Mouse (Mus musculus): Measurements from ENCODE around the gene Scrn3. TPM values are rescaled to one million over a fixed set of nuclear protein-coding genes. Genes with fewer than 3 reads are reported as not detected.

Gene Scrn3
- polyA plus RNA-seq, 1 experiment from 2014 or later, result 13.8 TPM

DNA sequence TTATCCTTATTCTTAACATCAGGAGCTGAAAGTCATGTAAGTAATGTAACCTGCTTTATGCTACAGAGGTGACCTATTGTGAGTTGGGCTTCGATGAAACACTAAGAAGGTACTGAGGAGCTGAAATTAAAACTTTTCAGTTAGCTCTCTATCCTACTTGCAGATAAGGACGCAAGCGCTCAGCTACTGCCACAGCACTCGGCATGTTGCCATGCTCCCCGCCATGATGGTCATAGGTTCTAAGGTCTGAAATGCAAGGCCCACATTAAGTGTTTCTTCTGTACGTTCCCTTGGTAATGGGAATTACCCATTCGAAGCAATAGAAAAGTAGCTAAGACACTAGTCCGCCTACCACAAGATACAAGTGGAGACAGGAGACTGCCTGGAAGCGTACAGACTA, 9.7 kb upstream of the Scrn3 start:
- 0 out of 2 replicates have a peak, but pooled peaks cover 7% of the 10 kb centered on the region for H3K4me1 ChIP-seq
- no peaks in the 10 kb centered on the region for H3K9me3 ChIP-seq
- H3K4me3 ChIP-seq, result no peak overlapping the region
- H3K36me3 ChIP-seq (replicated peaks), result peaks cover 46% of the 10 kb centered on the region
- H3K27ac ChIP-seq, result no peak overlapping the region
- WGBS, result 94% methylated on average over 9 of the region's 9 CpGs
- DNase-seq (ENCODE audit: extremely low spot score, low spot score), result no peak
- no peaks in the 10 kb centered on the region for H3K27me3 ChIP-seq (ENCODE audit: poor library complexity, severe bottlenecking)

DNA sequence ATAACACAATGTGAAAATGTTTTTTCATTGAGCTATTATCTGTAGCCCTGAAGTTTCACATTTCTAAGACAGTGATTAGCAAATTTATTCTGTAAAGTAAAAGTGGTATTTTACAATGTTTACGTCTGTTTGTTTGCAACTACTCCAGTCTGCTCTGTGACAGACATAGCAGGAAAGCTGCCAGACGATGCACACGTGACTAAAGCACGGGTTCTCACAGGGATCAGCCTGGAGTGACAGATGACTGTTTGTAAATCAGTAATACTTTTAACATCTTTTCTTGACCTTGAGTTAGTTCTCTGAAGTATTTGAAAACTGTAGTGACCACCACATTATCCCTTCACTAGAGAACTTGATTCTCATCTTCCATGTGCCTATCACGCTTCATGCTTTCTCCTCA, 7.9 kb upstream of the Scrn3 start:
- DNase-seq (ENCODE audit: extremely low spot score, low spot score), result no peak
- no peaks in the 10 kb centered on the region for H3K27me3 ChIP-seq (ENCODE audit: poor library complexity, severe bottlenecking)
- no peak overlapping the region for H3K4me3 ChIP-seq
- no peaks in the 10 kb centered on the region for H3K9me3 ChIP-seq
- peaks cover 61% of the 10 kb centered on the region for H3K36me3 ChIP-seq (replicated peaks)
- 92% methylated on average over 5 of the region's 5 CpGs for WGBS
- no peak overlapping the region for H3K27ac ChIP-seq
- H3K4me1 ChIP-seq, result no peaks in the 10 kb centered on the region

DNA sequence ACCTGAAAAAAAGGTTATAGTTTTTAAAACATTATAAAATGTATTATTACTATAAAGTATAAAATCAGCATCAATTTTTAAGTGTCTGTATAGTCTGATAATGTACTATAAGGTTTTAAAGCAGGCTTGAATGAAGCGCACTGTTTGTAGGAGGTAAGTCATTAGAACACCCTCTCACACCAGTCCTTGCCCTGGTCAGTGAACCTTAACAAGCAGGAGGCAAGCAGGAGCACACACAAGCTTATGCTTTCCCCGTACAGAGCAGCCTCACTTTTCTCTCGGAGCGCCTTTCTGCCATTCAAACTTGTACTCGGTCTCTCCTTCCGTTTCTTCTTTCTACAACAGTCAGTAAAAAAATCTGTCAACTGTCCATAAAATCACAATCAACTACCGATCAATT, 6.4 kb upstream of the Scrn3 start:
- no peak for DNase-seq (ENCODE audit: extremely low spot score, low spot score)
- H3K4me3 ChIP-seq, result no peak overlapping the region
- 92% methylated on average over 7 of the region's 7 CpGs for WGBS
- H3K27ac ChIP-seq, result no peak overlapping the region
- no peaks in the 10 kb centered on the region for H3K9me3 ChIP-seq
- peaks cover 63% of the 10 kb centered on the region for H3K36me3 ChIP-seq (replicated peaks)
- H3K27me3 ChIP-seq (ENCODE audit: poor library complexity, severe bottlenecking), result no peaks in the 10 kb centered on the region
- peaks cover 3% of the 10 kb centered on the region for H3K4me1 ChIP-seq

DNA sequence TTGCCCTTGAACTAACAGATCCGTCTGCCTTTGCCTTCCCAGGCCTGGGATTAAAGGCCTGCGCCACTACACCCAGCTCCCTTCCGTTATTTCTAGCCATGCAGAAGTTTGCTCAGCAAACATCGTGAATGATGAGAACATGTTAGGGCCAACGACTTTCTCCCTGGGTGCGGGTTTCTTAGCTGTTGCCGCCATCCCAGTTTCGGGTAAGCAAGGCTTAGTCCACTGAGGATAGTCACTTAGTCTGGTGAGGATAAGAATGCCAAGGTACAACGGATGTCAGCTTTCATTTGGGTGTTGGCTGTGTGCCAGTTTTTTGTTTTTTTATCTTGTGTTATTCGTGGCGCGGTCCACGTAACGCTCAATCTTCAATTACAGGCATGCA, 708 bp downstream of the Scrn3 start:
- DNase-seq (ENCODE audit: extremely low spot score, low spot score), result peak; percentile 34
- Histone ChIP-seq H3K4me3 (peak overlapping the region; percentile 79), H3K4me1 (peaks cover 18% of the 10 kb centered on the region), H3K27ac (peak overlapping the region; percentile 88), H3K27me3 (ENCODE audit: poor library complexity, severe bottlenecking) (no peaks in the 10 kb centered on the region), H3K9me3 (no peaks in the 10 kb centered on the region), H3K36me3 (replicated peaks) (peaks cover 18% of the 10 kb centered on the region)
- WGBS, result 52% methylated on average over 14 of the region's 14 CpGs

DNA sequence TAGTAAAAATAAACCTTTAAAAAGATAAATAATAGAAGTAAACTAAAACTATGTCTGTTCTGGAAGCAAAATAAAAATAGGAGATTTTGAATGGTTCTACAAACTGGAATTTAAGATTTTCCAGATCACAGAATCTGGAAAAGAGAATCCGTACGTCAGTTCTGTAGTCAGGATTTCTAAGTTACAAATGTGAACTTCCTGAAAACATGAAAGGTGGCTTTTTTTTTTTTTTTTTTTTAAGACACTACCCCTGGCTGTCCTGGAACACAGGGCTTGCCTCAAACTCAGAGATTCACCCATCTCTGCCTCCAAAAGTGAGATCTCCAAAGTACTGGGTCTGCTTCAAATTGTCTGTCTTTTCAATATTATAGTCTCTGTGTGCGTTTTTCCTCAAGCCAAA, 1.9 kb downstream of the Scrn3 start:
- H3K4me3 ChIP-seq, result no peak overlapping the region
- H3K36me3 ChIP-seq (replicated peaks), result peaks cover 9% of the 10 kb centered on the region
- peaks cover 18% of the 10 kb centered on the region for H3K4me1 ChIP-seq
- H3K27me3 ChIP-seq (ENCODE audit: poor library complexity, severe bottlenecking), result no peaks in the 10 kb centered on the region
- H3K27ac ChIP-seq, result no peak overlapping the region
- DNase-seq (ENCODE audit: extremely low spot score, low spot score), result no peak
- WGBS, result 85% methylated on average over 3 of the region's 3 CpGs
- H3K9me3 ChIP-seq, result no peaks in the 10 kb centered on the region

DNA sequence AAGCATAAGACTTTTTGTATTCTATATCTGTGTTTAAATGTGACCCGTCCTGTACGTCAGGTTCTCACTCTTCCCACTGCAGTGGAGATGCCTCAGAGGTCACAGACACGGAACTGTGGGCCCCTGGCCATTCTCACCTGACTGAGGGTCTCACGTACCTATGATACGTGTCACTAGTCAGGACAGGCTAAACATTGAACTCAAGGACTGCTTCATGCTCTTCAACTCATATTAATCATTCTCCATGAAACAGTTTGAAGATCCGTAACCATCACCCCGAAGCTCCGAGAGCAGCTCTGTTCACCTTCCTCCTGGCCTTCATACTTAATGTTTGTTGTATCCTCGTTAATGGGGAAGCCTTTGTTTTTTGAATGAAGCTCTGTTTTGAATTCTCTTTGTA, 5.0 kb downstream of the Scrn3 start:
- Histone ChIP-seq H3K9me3 (no peaks in the 10 kb centered on the region), H3K4me3 (no peak overlapping the region), H3K27me3 (ENCODE audit: poor library complexity, severe bottlenecking) (no peaks in the 10 kb centered on the region), H3K36me3 (replicated peaks) (0 out of 2 replicates have a peak, but pooled peaks cover 2% of the 10 kb centered on the region), H3K4me1 (peaks cover 6% of the 10 kb centered on the region), H3K27ac (no peak overlapping the region)
- 95% methylated on average over 9 of the region's 9 CpGs for WGBS
- no peak for DNase-seq (ENCODE audit: extremely low spot score, low spot score)

DNA sequence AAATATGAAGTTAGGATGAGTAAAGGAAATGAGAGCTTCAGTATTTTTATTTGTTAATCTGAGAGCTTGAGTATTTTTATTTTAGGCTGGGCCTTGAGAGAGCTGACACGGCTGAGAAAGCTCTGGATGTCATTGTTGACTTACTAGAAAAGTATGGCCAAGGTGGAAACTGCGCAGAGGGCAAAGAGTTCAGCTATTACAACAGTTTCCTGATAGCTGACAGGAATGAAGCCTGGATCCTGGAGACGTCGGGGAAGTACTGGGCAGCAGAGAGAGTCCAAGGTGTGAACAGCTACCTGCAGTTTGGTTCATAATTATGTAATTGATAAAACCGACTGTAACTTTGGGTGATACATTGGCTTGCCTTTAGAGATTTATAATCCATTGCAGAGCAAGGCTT, 6.8 kb downstream of the Scrn3 start:
- 87% methylated on average over 5 of the region's 5 CpGs for WGBS
- H3K27me3 ChIP-seq (ENCODE audit: poor library complexity, severe bottlenecking), result no peaks in the 10 kb centered on the region
- no peak overlapping the region for H3K27ac ChIP-seq
- no peak overlapping the region for H3K4me3 ChIP-seq
- H3K9me3 ChIP-seq, result no peaks in the 10 kb centered on the region
- H3K36me3 ChIP-seq (replicated peaks), result 0 out of 2 replicates have a peak, but pooled peaks cover 2% of the 10 kb centered on the region
- DNase-seq (ENCODE audit: extremely low spot score, low spot score), result no peak
- 0 out of 2 replicates have a peak, but pooled peaks cover 4% of the 10 kb centered on the region for H3K4me1 ChIP-seq

DNA sequence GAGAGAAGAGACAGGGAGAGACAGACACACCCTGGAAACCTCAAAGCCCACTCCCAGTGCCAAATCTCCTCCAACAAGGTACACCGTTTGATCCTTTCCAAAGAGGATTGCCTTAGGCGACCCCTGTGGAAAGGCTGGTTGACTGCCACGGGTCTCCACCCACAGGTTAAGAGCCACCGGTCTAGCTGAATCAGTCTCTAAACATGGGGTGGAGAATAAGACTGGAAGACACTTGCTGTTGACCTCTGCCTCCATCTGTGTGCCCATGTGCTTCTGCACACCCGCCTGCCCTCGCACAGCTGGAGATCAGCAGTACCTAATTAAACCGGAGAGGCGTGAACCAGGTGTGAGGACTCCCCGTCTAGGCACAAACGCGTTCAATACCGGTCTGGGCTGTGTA, 10.6 kb downstream of the Scrn3 start:
- WGBS, result 72% methylated on average over 12 of the region's 12 CpGs
- Histone ChIP-seq H3K9me3 (no peaks in the 10 kb centered on the region), H3K4me3 (no peak overlapping the region), H3K27me3 (ENCODE audit: poor library complexity, severe bottlenecking) (no peaks in the 10 kb centered on the region), H3K27ac (no peak overlapping the region), H3K4me1 (0 out of 2 replicates have a peak, but pooled peaks cover 4% of the 10 kb centered on the region), H3K36me3 (replicated peaks) (0 out of 2 replicates have a peak, but pooled peaks cover 2% of the 10 kb centered on the region)
- no peak for DNase-seq (ENCODE audit: extremely low spot score, low spot score)

DNA sequence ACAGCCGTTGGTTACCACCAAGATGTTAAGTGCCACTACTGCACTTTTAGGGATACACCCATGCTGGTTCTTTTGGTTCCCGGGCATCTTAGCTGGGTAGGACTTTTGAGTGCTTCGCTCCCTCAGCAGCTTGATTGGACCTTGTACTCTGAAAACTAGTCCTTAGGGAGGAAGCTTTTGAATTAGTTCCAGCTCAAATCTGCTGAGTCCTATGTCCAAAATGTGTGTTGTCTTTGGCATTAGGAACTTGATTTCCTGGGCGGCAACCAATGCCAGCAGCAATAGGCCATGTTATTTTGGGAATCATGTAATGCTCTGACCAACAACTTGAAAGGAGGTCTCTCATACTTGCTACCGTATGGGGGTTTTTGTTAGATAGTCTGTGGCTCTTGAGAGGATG, 13.5 kb downstream of the Scrn3 start:
- no peaks in the 10 kb centered on the region for H3K9me3 ChIP-seq
- WGBS, result 92% methylated on average over 5 of the region's 5 CpGs
- H3K27ac ChIP-seq, result no peak overlapping the region
- no peak overlapping the region for H3K4me3 ChIP-seq
- H3K4me1 ChIP-seq, result 0 out of 2 replicates have a peak, but pooled peaks cover 4% of the 10 kb centered on the region
- no peaks in the 10 kb centered on the region for H3K27me3 ChIP-seq (ENCODE audit: poor library complexity, severe bottlenecking)
- DNase-seq (ENCODE audit: extremely low spot score, low spot score), result no peak
- H3K36me3 ChIP-seq (replicated peaks), result no peaks in the 10 kb centered on the region

DNA sequence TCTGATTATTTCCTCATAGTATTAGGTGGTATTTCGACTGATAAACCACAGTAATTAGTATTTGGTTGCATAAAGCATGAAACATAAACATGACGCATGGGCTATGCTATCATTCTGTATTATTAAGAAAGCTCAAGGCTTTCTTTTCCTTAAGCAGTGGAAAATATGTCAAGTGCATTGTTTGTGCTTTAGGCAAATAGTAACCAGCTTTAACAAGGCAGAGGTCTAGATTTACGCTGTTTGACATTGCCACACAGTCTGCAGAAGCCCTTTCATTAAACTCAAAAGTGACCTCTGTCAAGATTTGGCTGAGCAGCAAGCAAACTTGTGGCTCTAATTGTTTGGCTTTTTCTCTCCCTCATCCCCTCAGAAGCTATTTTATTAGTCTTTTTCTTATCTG, 23.5 kb downstream of the Scrn3 start:
- Histone ChIP-seq H3K36me3 (replicated peaks) (no peaks in the 10 kb centered on the region), H3K27me3 (ENCODE audit: poor library complexity, severe bottlenecking) (no peaks in the 10 kb centered on the region), H3K4me1 (no peaks in the 10 kb centered on the region), H3K27ac (no peak overlapping the region), H3K4me3 (no peak overlapping the region), H3K9me3 (no peaks in the 10 kb centered on the region)
- DNase-seq (ENCODE audit: extremely low spot score, low spot score), result no peak
- WGBS, result 89% methylated on average over 3 of the region's 3 CpGs

DNA sequence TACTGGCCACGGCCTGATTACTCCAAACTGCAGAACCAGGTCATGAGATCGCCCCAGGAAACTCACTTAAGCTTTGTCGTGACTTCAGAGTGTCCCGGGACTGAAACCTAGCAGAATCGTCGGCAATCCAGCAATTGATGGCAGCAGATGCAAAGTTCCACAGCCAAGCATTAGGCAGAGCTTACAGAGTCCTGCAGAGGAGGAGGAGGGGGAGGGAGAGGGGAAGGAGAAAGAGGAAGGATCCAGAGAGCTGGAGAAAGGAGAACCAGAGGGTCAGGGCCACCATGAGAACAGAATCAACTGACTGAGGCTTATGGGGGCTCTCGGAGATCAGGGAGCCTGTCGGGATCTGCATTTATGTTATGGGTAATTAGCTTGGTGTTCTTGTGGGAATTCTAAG, 26.0 kb downstream of the Scrn3 start:
- no peak for DNase-seq (ENCODE audit: extremely low spot score, low spot score)
- Histone ChIP-seq H3K27me3 (ENCODE audit: poor library complexity, severe bottlenecking) (no peaks in the 10 kb centered on the region), H3K9me3 (no peaks in the 10 kb centered on the region), H3K27ac (no peak overlapping the region), H3K4me1 (no peaks in the 10 kb centered on the region), H3K4me3 (no peak overlapping the region), H3K36me3 (replicated peaks) (no peaks in the 10 kb centered on the region)
- WGBS, result 79% methylated on average over 8 of the region's 8 CpGs

DNA sequence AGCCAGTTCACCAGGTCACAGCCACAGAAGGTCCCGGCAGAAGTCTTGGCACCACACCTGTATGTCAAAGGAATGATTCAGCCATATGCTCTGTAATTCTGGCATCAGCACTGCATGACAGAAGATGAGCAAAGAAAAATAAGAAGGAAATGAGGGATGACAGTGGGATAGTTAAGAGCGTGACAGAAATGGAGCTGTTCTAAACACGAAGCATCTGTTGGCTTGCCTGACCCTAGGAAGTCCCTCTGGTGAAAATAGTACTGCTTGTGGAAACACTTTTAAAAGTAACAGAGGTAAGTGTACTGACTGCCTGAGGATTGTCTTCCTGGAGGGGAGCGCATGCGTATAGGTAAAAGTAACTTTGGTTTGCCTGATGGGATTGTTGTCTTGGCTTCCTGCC, 31.3 kb downstream of the Scrn3 start:
- Histone ChIP-seq H3K4me3 (no peak overlapping the region), H3K4me1 (0 out of 2 replicates have a peak, but pooled peaks cover 7% of the 10 kb centered on the region), H3K27me3 (ENCODE audit: poor library complexity, severe bottlenecking) (no peaks in the 10 kb centered on the region), H3K27ac (no peak overlapping the region), H3K36me3 (replicated peaks) (no peaks in the 10 kb centered on the region), H3K9me3 (no peaks in the 10 kb centered on the region)
- DNase-seq (ENCODE audit: extremely low spot score, low spot score), result no peak
- WGBS, result 91% methylated on average over 5 of the region's 5 CpGs

DNA sequence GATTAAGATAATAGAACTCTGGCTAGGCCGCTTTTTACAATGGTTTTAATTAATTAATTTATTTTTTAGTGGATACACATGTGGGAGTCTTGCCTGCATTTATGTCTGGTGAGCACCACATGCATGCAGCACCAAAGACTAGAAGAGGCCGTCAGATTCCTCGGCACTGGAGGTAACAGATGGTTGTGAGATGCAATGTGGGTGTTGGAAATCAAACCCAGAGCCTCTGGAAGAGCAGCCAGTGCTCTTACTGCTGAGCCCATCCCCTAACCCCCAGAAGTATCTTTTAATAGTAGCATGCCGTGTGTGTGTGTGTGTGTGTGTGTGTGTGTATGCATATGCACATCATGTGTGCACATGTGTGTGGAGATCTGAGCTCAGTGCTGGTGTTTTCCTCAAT, 32.8 kb downstream of the Scrn3 start:
- no peaks in the 10 kb centered on the region for H3K9me3 ChIP-seq
- H3K27me3 ChIP-seq (ENCODE audit: poor library complexity, severe bottlenecking), result no peaks in the 10 kb centered on the region
- 0 out of 2 replicates have a peak, but pooled peaks cover 7% of the 10 kb centered on the region for H3K4me1 ChIP-seq
- H3K27ac ChIP-seq, result no peak overlapping the region
- no peak overlapping the region for H3K4me3 ChIP-seq
- DNase-seq (ENCODE audit: extremely low spot score, low spot score), result no peak
- no peaks in the 10 kb centered on the region for H3K36me3 ChIP-seq (replicated peaks)
- 84% methylated on average over 4 of the region's 4 CpGs for WGBS

All from forebrain, embryonic 10.5 days (tissue).